Mouse (Mus musculus) hindbrain, embryonic 16.5 days (tissue): ENCODE data around the gene Terb2. TPM values are rescaled to one million over a fixed set of nuclear protein-coding genes. Genes with fewer than 3 reads are reported as not detected.

Experiments used
- ATAC-seq: fragments of 200-750 bp; cut with Nextera tagmentation; 2 replicates; pipeline ENCODE4 v1.8.0; 2017; ENCODE audit warnings: moderate TSS enrichment, moderate library complexity
- H3K27ac ChIP-seq: fragments of 300-500 bp; sonication (generic); 2 replicates; pipeline ENCODE4 v1.5.1; 2014; ENCODE audit warnings: low read depth, mild to moderate bottlenecking, control low read depth, low read length, moderate library complexity
- H3K27me3 ChIP-seq: fragments of 300-500 bp; sonication (generic); replicated peaks from 2 replicates; pipeline ENCODE4 v1.6.1; 2014; ENCODE audit warnings: low read length; ENCODE audit not compliant: control insufficient read depth, insufficient read depth
- H3K36me3 ChIP-seq: fragments of 300-500 bp; sonication (generic); 2 replicates; pipeline ENCODE4 v1.6.1; 2014; ENCODE audit warnings: mild to moderate bottlenecking, low read length, moderate library complexity, mixed read lengths; ENCODE audit not compliant: control insufficient read depth, insufficient read depth
- H3K4me1 ChIP-seq: fragments of 300-500 bp; sonication (generic); 2 replicates; pipeline ENCODE4 v1.6.1; 2014; ENCODE audit warnings: low read depth, low read length; ENCODE audit not compliant: control insufficient read depth, insufficient read depth
- H3K4me2 ChIP-seq: fragments of 300-500 bp; sonication (generic); 2 replicates; pipeline ENCODE4 v1.6.1; 2014; ENCODE audit warnings: mild to moderate bottlenecking, low read length, control low read depth, moderate library complexity
- H3K4me3 ChIP-seq: fragments of 300-500 bp; sonication (generic); 2 replicates; pipeline ENCODE4 v1.5.1; 2014; ENCODE audit warnings: mild to moderate bottlenecking, low read length, control low read depth, moderate library complexity
- H3K9ac ChIP-seq: fragments of 300-500 bp; sonication (generic); 2 replicates; pipeline ENCODE4 v1.6.1; 2014; ENCODE audit warnings: low read depth, mild to moderate bottlenecking, control low read depth, low read length, moderate library complexity
- H3K9me3 ChIP-seq: fragments of 300-500 bp; sonication (generic); 2 replicates; pipeline ENCODE4 v1.6.1; 2014; ENCODE audit warnings: mild to moderate bottlenecking, low read length, moderate library complexity; ENCODE audit not compliant: control insufficient read depth
- WGBS: fragments of 180-500 bp; shearing (Covaris S2); extraction: QIAGEN DNeasy Blood & Tissue Kit; methylation state at CpG from one replicate; pipeline ENCODE4 v1.1.7; 2014; 5-methylcytosine and 5-hydroxymethylcytosine counted together
- polyA plus RNA-seq: library from polyadenylated mRNA; unstranded; fragments of >200 nt; fragmentation: Nextera tagmentation; extraction: Ambion mirVana; gene quantifications from 2 replicates; pipeline ENCODE4 v1.2.1, GENCODE M21; 2015

The Terb2 gene
- polyA plus RNA-seq, 1 experiment from 2014 or later, result not detected

GRCm38 (mm10) chr2:122148242-122148917 lies 37.7 kb upstream of the Terb2 start:
- H3K27me3 ChIP-seq, result no peaks in the 10 kb centered on the region
- no peaks in the 10 kb centered on the region for H3K9me3 ChIP-seq
- 35% methylated on average over 18 of the region's 18 CpGs for WGBS
- no peaks in the 10 kb centered on the region for H3K36me3 ChIP-seq
- 0 out of 2 replicates have a peak, but pooled peaks have one; percentile 15 for ATAC-seq
- H3K4me3 ChIP-seq, result peak overlapping the region; percentile 78
- no peak overlapping the region for H3K27ac ChIP-seq
- peaks cover 4% of the 10 kb centered on the region for H3K4me1 ChIP-seq
- peak overlapping the region; percentile 79 for H3K9ac ChIP-seq
- peak overlapping the region; percentile 92 for H3K4me2 ChIP-seq

- H3K36me3 ChIP-seq, result no peaks in the 10 kb centered on the region
- H3K9me3 ChIP-seq, result no peaks in the 10 kb centered on the region
- H3K27me3 ChIP-seq, result no peaks in the 10 kb centered on the region
- no peak overlapping the region for H3K4me3 ChIP-seq
- 96% methylated on average over 6 of the region's 6 CpGs for WGBS
- H3K4me2 ChIP-seq, result no peak overlapping the region
- no peak overlapping the region for H3K9ac ChIP-seq
- no peak for ATAC-seq
- peaks cover 4% of the 10 kb centered on the region for H3K4me1 ChIP-seq
- H3K27ac ChIP-seq, result no peak overlapping the region
Measured at GRCm38 (mm10) chr2:122149316-122149715, 36.8 kb upstream of the Terb2 start.

- Histone ChIP-seq H3K4me1 (peaks cover 4% of the 10 kb centered on the region), H3K27ac (no peak overlapping the region), H3K36me3 (no peaks in the 10 kb centered on the region), H3K9me3 (no peaks in the 10 kb centered on the region), H3K27me3 (no peaks in the 10 kb centered on the region), H3K4me3 (no peak overlapping the region), H3K9ac (no peak overlapping the region), H3K4me2 (no peak overlapping the region)
- 85% methylated on average over 3 of the region's 3 CpGs for WGBS
- no peak for ATAC-seq
Measured at GRCm38 (mm10) chr2:122149716-122150115, 36.4 kb upstream of the Terb2 start.

GRCm38 (mm10) chr2:122151221-122151620 lies 34.9 kb upstream of the Terb2 start:
- no peaks in the 10 kb centered on the region for H3K36me3 ChIP-seq
- H3K4me2 ChIP-seq, result no peak overlapping the region
- no peaks in the 10 kb centered on the region for H3K9me3 ChIP-seq
- peaks cover 4% of the 10 kb centered on the region for H3K4me1 ChIP-seq
- 91% methylated on average over 1 of the region's 1 CpGs for WGBS
- H3K27me3 ChIP-seq, result no peaks in the 10 kb centered on the region
- ATAC-seq, result no peak
- H3K27ac ChIP-seq, result no peak overlapping the region
- H3K4me3 ChIP-seq, result no peak overlapping the region
- no peak overlapping the region for H3K9ac ChIP-seq

GRCm38 (mm10) chr2:122152850-122153249 lies 33.2 kb upstream of the Terb2 start:
- no peak overlapping the region for H3K9ac ChIP-seq
- H3K4me3 ChIP-seq, result no peak overlapping the region
- H3K4me1 ChIP-seq, result no peaks in the 10 kb centered on the region
- no peak overlapping the region for H3K27ac ChIP-seq
- H3K9me3 ChIP-seq, result no peaks in the 10 kb centered on the region
- ATAC-seq, result no peak
- no peaks in the 10 kb centered on the region for H3K27me3 ChIP-seq
- WGBS, result 82% methylated on average over 3 of the region's 3 CpGs
- no peak overlapping the region for H3K4me2 ChIP-seq
- no peaks in the 10 kb centered on the region for H3K36me3 ChIP-seq

- Histone ChIP-seq H3K27me3 (no peaks in the 10 kb centered on the region), H3K36me3 (no peaks in the 10 kb centered on the region), H3K9me3 (no peaks in the 10 kb centered on the region), H3K4me3 (no peak overlapping the region), H3K4me2 (no peak overlapping the region), H3K4me1 (no peaks in the 10 kb centered on the region), H3K9ac (no peak overlapping the region), H3K27ac (no peak overlapping the region)
- 87% methylated on average over 6 of the region's 7 CpGs for WGBS
- ATAC-seq, result no peak
Measured at GRCm38 (mm10) chr2:122153681-122154365, 32.2 kb upstream of the Terb2 start.

- Histone ChIP-seq H3K4me2 (no peak overlapping the region), H3K9ac (no peak overlapping the region), H3K4me3 (no peak overlapping the region), H3K27me3 (no peaks in the 10 kb centered on the region), H3K27ac (no peak overlapping the region), H3K9me3 (no peaks in the 10 kb centered on the region), H3K36me3 (no peaks in the 10 kb centered on the region), H3K4me1 (no peaks in the 10 kb centered on the region)
- WGBS, result 100% methylated on average over 2 of the region's 2 CpGs
- ATAC-seq, result no peak
Measured at GRCm38 (mm10) chr2:122154479-122154878, 31.6 kb upstream of the Terb2 start.

- WGBS, result 94% methylated on average over 2 of the region's 2 CpGs
- H3K9ac ChIP-seq, result no peak overlapping the region
- no peaks in the 10 kb centered on the region for H3K36me3 ChIP-seq
- no peak overlapping the region for H3K27ac ChIP-seq
- no peak for ATAC-seq
- no peaks in the 10 kb centered on the region for H3K9me3 ChIP-seq
- no peak overlapping the region for H3K4me3 ChIP-seq
- H3K4me2 ChIP-seq, result no peak overlapping the region
- H3K27me3 ChIP-seq, result no peaks in the 10 kb centered on the region
- H3K4me1 ChIP-seq, result no peaks in the 10 kb centered on the region
Measured at GRCm38 (mm10) chr2:122155292-122155691, 30.8 kb upstream of the Terb2 start.

- H3K4me1 ChIP-seq, result no peaks in the 10 kb centered on the region
- WGBS, result 90% methylated on average over 4 of the region's 4 CpGs
- H3K4me3 ChIP-seq, result no peak overlapping the region
- H3K9ac ChIP-seq, result no peak overlapping the region
- H3K27me3 ChIP-seq, result no peaks in the 10 kb centered on the region
- H3K27ac ChIP-seq, result no peak overlapping the region
- no peak for ATAC-seq
- H3K4me2 ChIP-seq, result no peak overlapping the region
- no peaks in the 10 kb centered on the region for H3K36me3 ChIP-seq
- H3K9me3 ChIP-seq, result no peaks in the 10 kb centered on the region
Measured at GRCm38 (mm10) chr2:122156051-122156700, 29.9 kb upstream of the Terb2 start.
